Mouse (Mus musculus) retina, postnatal 7 days (tissue): Measurements from ENCODE around the gene Dst.

ENCODE experiments used
- DNase-seq: peaks from one replicate; pipeline ENCODE4 v3.0.0-alpha.2; 2012; ENCODE audit warnings: low read depth, low spot score

Gene Dst

DNA sequence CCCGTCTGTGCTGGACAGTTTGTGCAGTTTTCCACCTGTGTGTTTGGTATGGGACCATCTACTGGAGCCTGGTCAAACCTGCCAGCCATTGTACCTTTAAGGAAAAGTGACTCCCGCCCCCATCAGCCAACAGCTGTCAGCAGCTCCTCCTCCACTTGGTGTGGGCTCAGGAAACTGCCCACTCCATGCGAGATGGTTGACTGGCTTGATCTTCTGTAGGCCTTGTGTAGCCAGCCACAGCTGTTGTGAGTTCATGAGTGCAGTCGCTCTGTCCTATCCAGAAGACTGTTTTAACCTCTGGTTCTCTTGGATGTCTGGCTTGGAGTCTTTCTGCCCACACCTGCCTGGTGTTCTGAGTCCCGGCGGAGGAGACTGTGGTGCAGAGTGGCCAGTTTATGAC is 117.9 kb downstream of the Dst start:
- DNase-seq, result no peak

DNA sequence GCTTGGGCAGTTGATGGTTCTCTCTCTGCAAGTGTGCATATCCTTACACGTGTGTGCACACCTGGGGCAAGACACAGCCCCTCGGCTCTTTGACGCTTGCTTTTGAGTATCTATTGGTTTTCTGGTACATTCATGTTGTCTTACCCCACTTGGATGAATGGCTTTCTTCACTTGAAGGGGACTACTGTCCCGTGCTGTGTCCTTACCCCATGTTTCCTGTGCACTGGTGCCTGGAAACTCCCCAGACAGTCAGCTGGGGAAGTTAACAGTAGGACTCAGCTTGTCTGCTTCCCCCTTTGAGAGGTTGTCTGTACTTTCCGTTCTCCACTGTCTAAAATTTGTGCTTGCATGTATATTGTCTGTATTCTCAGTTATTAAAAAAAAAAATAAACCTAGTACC is 120.7 kb downstream of the Dst start:
- no peak for DNase-seq

DNA sequence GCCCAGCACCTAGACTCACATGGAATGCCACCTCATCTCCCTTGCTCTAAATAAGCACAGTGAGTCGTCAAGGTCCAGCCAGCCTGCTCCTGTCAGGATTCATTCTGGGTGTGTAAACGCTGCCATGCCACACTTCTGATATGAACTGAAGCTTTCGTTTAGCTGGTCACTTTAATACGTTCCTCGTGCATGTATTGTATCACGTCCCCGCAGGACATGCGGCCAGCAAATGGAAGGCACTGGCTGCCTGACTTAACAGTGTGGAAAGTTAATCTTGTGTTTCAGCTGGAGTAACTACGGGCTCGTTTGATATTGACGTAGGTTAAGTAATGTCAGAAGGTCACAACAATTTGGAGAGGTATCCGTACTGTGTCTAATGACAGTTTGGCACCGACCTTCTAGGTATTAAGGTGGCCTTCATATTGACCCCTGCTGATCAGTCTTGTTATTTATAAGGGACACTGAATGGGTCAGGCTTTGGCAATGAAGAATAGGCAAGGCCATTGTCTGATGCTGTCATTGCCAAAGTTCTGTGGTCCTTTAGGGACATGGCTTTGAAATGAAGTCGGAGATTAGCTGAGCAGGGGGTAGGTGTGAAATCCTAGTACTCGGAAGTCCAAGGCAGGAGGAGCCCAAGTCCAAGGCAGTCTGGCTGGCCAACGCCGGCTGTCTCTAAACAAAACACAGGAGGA is 122.5 kb downstream of the Dst start:
- DNase-seq, result no peak

DNA sequence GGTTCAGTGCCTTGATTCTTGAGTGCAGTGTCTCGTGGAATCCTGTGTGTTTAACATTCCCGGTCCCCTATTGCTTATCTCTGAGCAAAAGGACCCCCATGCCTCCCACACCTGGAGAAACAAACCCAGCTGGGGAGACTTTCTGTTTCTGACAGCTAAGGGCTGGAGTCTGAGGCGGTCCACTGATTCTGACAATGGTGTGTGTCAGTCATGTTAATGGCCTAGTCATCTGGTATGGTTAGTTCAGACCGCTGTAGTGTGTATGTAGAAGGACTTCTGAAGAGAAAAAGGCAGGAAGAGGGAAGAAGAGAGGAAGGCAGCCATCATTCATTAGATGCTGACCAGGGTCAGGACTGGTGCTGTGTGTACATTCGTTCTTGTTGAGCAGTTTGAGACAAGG is 125.0 kb downstream of the Dst start:
- no peak for DNase-seq

DNA sequence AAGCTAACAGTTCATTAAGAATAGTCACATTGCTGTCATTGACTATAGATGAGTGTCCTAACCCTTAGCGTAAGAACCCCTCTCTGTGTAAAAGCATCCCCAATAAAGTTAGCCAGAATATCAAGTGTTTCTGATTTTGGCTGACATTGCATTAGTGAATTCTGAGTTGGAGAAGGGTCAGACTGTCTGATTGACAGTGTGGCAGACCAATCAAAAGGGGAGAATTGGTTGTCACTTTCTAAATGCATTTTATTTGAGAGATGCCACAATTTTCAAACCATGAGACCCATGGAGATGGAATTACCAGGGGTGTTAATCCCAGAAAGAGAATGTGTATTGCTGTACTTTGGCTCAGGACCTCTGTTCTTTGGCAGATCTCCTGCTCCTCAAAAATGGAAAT is 125.5 kb downstream of the Dst start:
- DNase-seq, result no peak

DNA sequence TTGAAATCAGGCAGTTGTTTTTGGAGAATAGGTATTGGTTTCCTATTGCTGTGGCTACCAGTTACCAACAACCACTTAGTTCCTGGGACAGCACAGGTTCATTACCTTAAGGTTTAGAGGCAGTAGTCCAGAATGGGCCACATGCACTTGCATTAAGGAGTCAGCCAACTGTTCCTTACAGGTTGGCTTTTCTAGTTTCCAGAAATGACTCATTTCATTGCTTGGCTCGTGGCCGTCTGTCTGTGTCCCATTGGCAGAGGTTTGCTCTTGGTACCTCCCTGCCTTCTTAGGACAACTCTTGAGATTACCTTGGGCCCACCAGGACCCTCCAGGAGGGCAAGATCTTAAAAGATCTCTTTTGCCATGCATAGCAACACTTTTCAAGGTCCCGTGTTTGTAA is 125.9 kb downstream of the Dst start:
- no peak for DNase-seq

DNA sequence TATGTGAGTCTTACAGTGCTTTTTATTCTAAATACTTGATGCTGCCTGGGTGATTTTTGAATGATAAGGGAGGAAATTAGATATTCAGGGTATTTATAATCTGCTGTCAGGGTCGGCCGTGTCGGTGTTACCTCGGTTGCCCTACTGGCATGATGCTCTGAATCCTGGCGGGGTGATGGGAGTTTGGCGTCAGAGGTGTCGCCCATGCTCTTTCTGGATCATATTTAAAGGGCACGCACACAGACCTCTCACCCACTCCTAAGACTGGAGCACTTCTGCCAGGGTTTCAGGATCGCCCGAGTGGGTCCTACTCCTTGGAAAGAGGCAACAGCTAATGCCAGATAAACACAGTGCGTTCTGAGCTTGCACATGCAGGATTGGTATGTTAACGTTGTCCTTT is 128.1 kb downstream of the Dst start:
- DNase-seq, result no peak

DNA sequence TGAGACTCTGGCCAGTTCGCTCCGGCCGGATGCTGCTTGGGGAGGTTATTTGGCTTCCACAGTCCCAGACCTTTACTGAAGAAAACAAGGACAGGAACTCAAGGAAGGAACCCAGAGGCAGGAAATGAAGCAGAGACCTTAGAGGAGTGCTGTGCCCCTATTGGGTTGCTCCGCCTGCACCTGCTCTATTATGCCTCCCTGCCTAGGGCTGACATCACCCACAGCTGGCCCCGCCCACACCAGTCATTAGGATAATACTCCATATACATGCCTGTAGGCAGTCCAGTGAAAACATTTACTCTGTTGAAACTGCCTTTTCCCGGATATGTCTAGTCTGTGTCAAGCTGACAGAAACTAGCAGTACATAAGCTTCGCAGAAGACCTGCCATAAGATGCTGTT is 130.5 kb downstream of the Dst start:
- DNase-seq, result no peak

DNA sequence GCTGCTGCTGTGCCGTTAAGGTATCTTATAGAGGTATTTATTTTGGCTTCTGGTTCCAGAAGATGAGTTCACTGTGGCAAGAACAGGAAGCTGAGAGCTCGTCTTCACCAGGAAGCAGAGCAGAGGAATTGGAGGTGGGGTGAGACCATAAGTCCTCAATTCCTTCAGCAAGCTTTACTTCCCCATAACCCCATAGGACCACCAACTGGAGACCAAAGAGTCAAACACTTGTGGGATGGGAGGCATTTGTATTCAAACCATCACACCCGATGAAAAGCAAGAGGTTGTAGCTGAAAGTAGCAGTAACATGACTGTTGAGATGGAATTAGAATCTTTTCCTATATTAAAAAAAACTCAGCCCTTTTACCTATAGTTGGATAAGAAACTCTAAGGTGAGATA is 132.0 kb downstream of the Dst start:
- no peak for DNase-seq

DNA sequence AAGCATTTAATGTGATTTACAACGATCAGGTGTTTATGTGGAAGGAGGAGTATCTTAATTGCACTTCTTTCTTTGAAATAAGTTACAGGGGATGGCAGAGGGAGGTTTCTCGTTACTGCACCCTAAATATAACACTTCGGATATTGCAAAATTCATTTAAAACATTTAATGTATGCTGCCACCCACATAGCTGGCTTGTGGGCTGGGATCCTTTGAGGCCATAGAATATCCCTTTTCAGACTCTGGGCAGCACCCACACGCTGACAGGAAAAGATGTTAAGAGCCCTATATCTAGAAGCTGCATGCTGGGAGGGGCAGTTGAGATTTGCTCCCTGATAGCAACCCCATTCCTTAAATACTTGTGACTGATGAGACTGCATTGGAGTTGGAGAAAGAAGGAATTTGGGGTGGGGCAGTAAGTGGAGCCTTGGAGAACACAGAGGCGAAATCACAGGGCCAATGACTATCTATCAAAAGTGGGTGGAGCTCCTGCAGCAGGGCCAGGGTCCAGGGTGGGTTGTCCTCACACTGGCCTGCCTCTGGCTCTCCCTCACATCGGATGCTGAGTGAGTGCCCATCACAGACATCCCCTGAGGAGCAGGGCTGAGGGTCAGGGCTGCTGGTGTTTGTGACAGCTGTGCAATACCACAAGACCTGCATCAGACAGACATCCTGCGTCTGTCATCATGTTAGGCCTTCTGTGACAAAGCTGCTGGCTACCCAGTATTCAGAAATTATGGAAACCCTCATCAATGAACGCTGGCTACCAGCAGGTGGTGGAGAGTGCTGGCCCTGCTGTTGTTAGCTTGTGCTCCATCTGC is 133.1 kb downstream of the Dst start:
- DNase-seq, result no peak

DNA sequence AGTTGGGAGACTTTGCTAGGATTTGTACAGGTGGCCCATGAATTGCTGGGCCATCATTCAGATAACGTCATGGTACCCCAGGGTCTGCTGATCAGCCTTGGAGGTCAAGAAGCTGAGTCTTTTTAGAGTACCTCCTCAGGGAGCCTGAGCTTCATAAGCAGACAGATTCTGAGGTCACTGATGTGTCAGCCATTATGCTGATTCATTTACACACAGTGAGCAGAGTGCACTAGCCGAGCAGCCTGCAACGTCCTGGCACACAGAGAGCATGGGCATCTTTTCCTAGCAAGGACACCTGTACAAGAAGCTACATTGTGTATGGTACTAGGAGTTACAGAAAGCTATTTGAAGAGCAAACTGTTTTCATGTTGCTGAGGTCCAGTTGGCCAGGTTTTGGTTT is 134.3 kb downstream of the Dst start:
- DNase-seq, result no peak

DNA sequence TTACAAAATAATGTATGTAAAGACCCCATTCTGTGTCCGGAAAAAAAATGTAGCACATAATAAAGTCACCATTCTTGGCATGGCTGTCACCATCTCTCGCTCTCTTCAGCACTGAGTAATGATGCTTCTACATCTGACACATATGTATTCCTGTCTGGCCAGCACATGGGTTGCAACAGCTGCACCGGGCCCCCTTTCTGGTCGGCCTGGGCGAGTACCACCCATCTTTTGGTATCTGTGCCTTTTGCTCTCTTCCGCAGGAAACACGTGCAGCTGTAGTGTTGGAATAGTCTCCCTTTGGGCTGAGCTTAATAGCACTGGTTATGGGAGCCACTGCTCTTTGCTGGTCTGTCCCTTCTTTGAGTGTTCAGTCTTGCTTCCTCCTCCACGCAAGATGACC is 135.3 kb downstream of the Dst start:
- DNase-seq, result no peak

DNA sequence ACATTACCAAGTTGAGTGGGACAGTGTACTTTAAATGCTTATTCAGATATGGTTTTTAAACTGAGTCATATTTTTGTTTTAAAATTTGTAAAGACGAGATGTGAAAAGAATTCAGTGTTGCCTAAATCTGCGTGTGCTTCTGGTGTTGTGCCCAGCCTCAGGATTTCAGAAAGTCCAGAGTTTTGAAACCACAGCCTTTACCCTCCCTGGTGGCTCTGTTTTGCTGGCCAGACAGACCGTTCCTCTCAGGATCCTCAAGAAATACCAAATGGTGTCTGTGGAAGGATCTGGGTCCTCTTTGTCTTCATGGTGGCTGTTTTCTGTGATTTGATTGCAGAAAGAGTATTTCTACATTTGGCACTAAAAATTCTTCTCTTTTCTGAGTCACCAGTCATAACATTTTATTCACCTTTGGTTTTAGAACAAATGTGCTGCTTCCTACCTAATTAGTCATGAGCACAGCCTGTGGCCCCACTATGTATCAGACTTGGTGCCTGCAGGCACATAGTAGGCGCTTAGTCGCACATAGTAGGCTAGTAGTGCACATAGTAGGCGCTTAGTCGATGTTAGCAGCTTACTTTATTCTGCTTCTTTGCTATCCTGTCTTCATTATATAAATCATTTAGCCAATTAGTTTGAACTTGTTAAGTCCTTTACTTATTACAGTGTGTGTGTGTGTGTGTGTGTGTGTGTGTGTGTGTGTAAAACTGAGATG is 136.0 kb downstream of the Dst start:
- DNase-seq, result no peak

DNA sequence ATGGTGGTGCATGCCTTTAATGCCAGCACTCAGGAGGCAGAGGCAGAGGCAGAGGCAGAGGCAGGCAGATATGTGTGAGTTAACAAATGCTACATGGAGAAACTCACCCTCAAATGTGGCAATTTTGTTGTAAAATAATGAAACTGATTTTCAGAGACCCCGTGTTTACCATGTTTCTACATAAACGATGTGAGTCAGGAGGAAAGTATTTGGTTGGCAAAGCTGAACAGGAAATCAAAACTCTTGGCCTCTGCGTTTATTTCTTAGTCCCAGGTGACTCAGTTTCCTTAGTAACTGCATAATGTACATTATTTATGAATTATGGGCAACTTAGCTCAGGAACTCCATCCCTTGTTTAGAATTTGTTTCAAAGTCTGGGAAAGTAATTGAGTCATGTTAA is 136.7 kb downstream of the Dst start:
- DNase-seq, result no peak

DNA sequence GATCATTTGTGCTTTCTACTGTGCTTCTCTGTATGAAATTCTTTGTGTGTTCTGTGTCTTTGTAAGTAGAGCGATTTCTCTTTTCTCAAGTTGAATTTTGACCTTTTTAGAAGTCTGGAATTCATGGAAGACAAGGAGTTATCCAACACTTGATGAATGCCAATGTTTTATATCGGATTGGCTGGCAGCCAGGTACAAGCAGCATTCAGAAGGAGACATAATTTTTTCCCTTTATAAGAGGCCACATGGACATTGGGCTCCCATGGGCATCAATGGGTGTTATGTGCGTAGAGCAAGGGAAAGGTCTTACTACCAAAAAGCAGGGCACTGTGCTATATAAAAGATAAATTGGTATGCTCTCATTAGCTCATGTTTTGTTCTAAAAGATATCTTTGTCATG is 139.3 kb downstream of the Dst start:
- DNase-seq, result no peak

DNA sequence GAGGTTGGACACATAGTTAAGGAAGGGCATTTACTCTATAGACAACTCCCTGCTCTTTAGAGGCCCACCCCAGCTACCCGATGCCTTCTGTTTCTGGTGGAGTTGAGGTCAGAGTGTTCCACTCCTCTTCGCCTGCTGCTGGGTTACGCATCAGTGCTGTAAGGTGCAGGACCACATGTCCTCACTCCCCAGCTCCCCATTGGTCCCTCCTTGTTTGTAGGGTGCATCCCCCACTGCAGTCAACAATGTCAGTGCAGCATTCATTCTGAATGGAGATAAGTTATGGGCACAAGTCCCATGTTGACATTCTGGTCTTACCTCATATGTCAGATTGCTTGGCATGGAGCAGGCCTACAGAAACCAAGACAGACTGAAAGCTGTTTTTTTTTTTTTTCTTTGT is 143.2 kb downstream of the Dst start:
- DNase-seq, result no peak

DNA sequence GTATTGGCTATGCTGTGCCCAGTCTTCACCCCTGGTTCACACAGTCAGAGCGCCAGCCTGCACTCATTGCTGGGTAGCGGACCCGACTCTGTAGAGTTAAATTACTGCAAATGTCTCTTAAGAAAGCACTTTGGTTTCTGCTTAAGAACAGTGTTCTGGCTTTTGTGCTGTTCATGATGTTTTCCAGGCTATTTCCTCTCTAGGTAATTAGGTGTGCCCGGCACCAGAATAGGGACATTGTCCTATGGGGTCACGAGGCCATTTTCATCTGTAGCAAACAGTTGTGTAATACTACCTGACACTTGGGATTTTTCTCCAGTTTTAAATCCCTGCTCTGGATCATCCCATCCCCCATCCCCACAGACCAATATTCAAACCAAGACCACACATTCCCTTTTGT is 144.4 kb downstream of the Dst start:
- no peak for DNase-seq

DNA sequence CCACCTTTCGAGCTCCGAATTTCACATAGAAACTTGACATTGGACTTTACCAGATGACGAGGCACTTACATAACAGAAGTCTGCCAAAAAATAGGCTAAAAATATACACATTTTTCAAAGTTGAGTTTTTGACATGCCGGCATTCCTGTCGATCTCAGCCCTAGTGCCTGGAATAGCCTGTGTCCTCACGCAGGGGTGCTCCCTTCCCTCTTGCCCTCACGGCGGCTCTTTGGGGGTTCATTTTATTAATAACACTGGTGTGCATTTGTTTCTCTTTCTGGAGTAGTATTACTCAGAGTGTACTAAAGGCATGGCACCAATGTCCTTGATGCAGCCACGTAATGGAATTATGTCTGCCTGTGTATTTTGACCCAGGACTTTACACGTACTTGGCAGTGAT is 146.9 kb downstream of the Dst start:
- no peak for DNase-seq

DNA sequence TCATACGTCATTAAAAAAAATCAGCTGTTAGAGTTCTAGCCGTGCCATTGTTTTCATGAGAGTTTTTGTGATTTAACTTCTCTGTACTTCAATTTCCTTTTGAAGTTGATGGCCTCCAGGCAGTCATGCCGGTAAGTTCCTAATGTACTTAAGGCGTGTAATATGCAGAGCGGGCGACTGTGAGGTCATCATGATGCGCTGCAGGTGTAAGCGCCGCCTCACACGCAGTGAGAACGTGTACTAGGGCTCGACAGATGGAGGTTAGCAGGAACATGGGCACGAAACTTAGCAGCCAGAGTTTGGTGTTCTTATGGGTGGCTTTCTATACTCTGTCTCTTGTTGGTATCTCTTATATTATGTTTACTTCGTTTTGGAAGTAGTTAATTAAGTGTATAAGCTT is 148.6 kb downstream of the Dst start:
- DNase-seq, result no peak

DNA sequence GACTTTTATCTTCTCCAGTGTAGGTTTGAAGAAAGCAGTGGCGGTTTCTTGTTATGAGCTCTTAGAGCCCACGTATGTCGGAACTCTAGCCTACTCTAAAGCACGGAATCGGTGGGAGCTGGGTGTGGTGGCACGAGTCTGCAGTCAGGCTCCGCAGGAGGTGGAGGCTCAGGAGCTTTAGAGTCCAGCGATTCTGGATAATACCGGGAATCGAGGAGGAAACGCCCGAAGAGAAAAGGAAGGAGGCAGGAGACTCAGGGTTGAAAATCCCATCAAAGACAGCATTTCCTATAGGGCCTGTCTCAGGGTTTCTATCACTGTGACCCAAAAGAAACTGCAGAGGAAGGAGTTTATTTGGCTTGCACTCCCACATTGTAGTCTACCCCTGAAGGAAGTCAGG is 151.2 kb downstream of the Dst start:
- DNase-seq, result no peak

DNA sequence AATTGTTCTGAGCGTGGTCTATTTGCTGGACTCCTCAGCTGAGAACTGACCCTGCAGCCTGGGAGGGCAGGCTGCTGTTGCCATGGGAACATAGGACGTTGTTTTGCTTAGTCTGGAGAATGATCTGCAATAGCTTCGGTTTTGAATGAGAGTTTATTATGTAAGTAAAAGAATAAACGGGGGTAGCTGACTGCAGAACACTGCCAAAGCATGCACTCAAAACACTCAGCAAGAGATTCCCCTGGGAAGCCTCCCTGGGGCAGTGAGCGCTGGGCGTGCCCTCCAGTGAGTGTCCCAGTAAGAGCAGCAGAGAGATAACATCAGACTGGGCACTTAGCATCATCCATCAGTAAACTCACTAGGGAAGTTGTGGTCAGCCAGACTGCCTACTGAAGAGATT is 152.4 kb downstream of the Dst start:
- no peak for DNase-seq

DNA sequence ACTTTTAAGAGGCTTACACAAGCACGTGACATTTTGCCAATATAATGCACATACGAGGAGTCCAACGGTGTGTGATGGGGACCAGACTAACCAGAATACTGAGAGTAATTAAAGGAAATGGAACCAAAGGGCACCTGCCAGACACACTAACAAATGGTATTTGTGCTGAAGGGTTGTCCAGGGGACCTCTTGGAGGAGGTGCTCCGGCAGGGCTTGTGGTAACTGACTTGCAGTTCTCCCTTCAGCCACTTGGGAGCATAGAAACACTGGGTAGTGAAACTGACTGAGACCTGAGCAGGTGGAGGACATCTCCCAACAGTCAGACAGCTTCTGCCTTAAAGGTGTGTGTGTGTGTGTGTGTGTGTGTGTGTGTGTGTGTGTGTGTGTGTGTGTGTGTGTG is 153.1 kb downstream of the Dst start:
- DNase-seq, result peak; percentile 37

DNA sequence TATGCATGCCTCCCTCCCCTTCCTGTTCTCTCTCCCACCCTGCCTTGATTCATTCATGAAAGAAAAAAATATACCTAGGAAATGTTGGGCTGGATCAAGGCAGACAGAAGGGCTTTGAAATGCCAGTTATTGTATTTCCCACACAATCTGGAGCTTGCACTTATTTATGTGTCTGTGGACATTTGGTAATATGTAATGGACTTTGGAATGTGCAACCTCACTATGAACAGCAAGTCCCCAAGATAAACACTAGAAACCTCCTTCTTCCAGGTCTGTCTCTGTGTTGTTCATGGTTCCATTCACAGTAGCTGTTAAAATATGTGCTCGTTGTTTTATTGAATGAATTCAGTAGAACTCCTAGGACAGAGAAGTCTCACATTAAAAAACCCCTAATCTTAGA is 153.8 kb downstream of the Dst start:
- DNase-seq, result no peak
